Mouse (Mus musculus): Measurements from ENCODE around the gene Gm42372.

The Gm42372 gene

GRCm38 (mm10) chr7:16961678-16962077 lies 21.2 kb upstream of the Gm42372 start:
- no peak for DNase-seq

GRCm38 (mm10) chr7:16968414-16968813 lies 14.5 kb upstream of the Gm42372 start:
- no peak for DNase-seq

- DNase-seq: no peak
Observed at GRCm38 (mm10) chr7:16971160-16971559, 11.7 kb upstream of the Gm42372 start.

GRCm38 (mm10) chr7:16974018-16974417 lies 8.9 kb upstream of the Gm42372 start:
- no peak for DNase-seq

GRCm38 (mm10) chr7:16976298-16976697 lies 6.6 kb upstream of the Gm42372 start:
- DNase-seq: no peak

- no peak for DNase-seq
Observed at GRCm38 (mm10) chr7:16978173-16978572, 4.7 kb upstream of the Gm42372 start.

- no peak for DNase-seq
Observed at GRCm38 (mm10) chr7:16978593-16978992, 4.3 kb upstream of the Gm42372 start.

GRCm38 (mm10) chr7:16980348-16980747 lies 2.5 kb upstream of the Gm42372 start:
- DNase-seq: peak; percentile 23 to 60

- no peak for DNase-seq
Observed at GRCm38 (mm10) chr7:16987541-16988149, 4.8 kb downstream of the Gm42372 start.

- DNase-seq: peak; percentile 37 to 54
Observed at GRCm38 (mm10) chr7:16988405-16988804, 5.5 kb downstream of the Gm42372 start.

GRCm38 (mm10) chr7:16990006-16990744 lies 7.3 kb downstream of the Gm42372 start:
- peak in 1 of 2 experiments; percentile 11 for DNase-seq

GRCm38 (mm10) chr7:16991681-16992450 lies 9.0 kb downstream of the Gm42372 start:
- DNase-seq: no peak

GRCm38 (mm10) chr7:16992451-16992807 lies 9.5 kb downstream of the Gm42372 start, which contains the start of gene Ccdc8:
Ccdc8 (plus strand) TSS chr7:16992708.
- DNase-seq: no peak

GRCm38 (mm10) chr7:16993651-16994399 lies 10.9 kb downstream of the Gm42372 start:
- DNase-seq: peak; percentile 64 to 73

- DNase-seq: no peak
Observed at GRCm38 (mm10) chr7:16994400-16994799, 11.5 kb downstream of the Gm42372 start.

- DNase-seq: no peak
Observed at GRCm38 (mm10) chr7:16995345-16995744, 12.5 kb downstream of the Gm42372 start.

- DNase-seq: no peak
Observed at GRCm38 (mm10) chr7:16999233-16999632, 16.3 kb downstream of the Gm42372 start.

GRCm38 (mm10) chr7:16999650-17000049 lies 16.8 kb downstream of the Gm42372 start:
- peak; percentile 85 to 93 for DNase-seq

GRCm38 (mm10) chr7:17002375-17003195 lies 19.7 kb downstream of the Gm42372 start:
- DNase-seq: peak; percentile 87 to 90

GRCm38 (mm10) chr7:17003230-17003960 lies 20.5 kb downstream of the Gm42372 start:
- peak; percentile 60 to 84 for DNase-seq

- DNase-seq: peak; percentile 57 to 74
Observed at GRCm38 (mm10) chr7:17004716-17005115, 21.8 kb downstream of the Gm42372 start.

All from kidney, postnatal 36 days (tissue).